ENCODE assay signal across 8 mouse cellular contexts in genomic region chr10:122802218-122802617, GRCm38 (mm10).
DNase-seq lines count a peak whose midpoint lies in the region; ATAC-seq and TF ChIP-seq lines count a peak whose summit lies in the region.

No protein-coding gene starts in this region.

- DNase-seq in heart, adult 8-10 months (ENCODE audit: low spot score), result no peak
- peak; percentile 62 for DNase-seq in MN1 (ENCODE audit: low spot score)
- DNase-seq in heart, postnatal 14 days, result peak; percentile 16 to 21
- peak; percentile 36 to 37 for DNase-seq in lung, postnatal 4 days
- DNase-seq in cerebellum, postnatal 36 days, result no peak
- DNase-seq in layer of hippocampus, adult 9-10 months (ENCODE audit: low spot score), result no peak
- no peak for DNase-seq in cerebellum, adult 2 months

- H3K4me3 ChIP-seq in heart, embryonic 14.5 days (ENCODE audit: control insufficient read depth in 1 of 2, insufficient read depth in 1 of 2, low read depth in 1 of 2, low read length in 2 of 2), result peak overlapping the region; percentile 24 to 29
- H3K4me3 ChIP-seq in cerebellum, adult 2 months (replicated peaks; ENCODE audit: insufficient read depth, low read depth, low read length), result no peak overlapping the region

- TF ChIP-seq POLR2A in cerebellum, adult 2 months (IDR thresholded peaks at IDR 0.05; ENCODE audit: borderline replicate concordance, insufficient read depth, low read length), result no peak

- H3K9ac ChIP-seq in heart, embryonic 14.5 days (ENCODE audit: low read length), result peak overlapping the region; percentile 60

- ATAC-seq in heart, embryonic 14.5 days (ENCODE audit: insufficient number of reproducible peaks, insufficient read depth, low FRiP score, low read depth), result no peak; the same call in 1 of the 2 replicates

- H3K27me3 ChIP-seq in heart, embryonic 14.5 days (ENCODE audit: control insufficient read depth, insufficient read depth, low read length), result no peaks in the 10 kb centered on the region
- no peaks in the 10 kb centered on the region for H3K27me3 ChIP-seq in cerebellum, adult 2 months (ENCODE audit: control insufficient read depth, insufficient read depth, low read length)

- H3K36me3 ChIP-seq in heart, embryonic 14.5 days (ENCODE audit: control insufficient read depth, insufficient read depth, low read length), result no peaks in the 10 kb centered on the region

- H3K9me3 ChIP-seq in heart, embryonic 14.5 days (ENCODE audit: control insufficient read depth, low read length), result 0 out of 2 replicates have a peak, but pooled peaks cover 3% of the 10 kb centered on the region

- no peak overlapping the region for H3K27ac ChIP-seq in heart, embryonic 14.5 days (replicated peaks in 1 of 2; ENCODE audit: control insufficient read depth in 1 of 2, insufficient read depth in 1 of 2, low read depth in 2 of 2, low read length in 2 of 2)
- no peak overlapping the region for H3K27ac ChIP-seq in cerebellum, adult 2 months (ENCODE audit: insufficient read depth, low read length)

- H3K4me2 ChIP-seq in heart, embryonic 14.5 days (ENCODE audit: low read length), result peak overlapping the region; percentile 68

- no peak for TF ChIP-seq CTCF in cerebellum, adult 2 months (IDR thresholded peaks at IDR 0.05; ENCODE audit: borderline replicate concordance, insufficient read depth, low read depth, low read length)

- intact Hi-C loops in heart, postnatal 14 days (cut with DNase I), result loop anchor here (5.0 kb wide), 2 partner anchors 250 to 290 kb away; no protein-coding TSS in a partner anchor

- 18% methylated on average over 30 of the region's 30 CpGs for WGBS in heart, embryonic 14.5 days
- WGBS in cerebellum, adult 2 months, result 51% methylated on average over 30 of the region's 30 CpGs

- H3K4me1 ChIP-seq in heart, embryonic 14.5 days (ENCODE audit: control insufficient read depth in 2 of 2, insufficient read depth in 2 of 2, low read length in 2 of 2), result peaks cover 3 to 7% of the 10 kb centered on the region in 2 experiments; a peak in 3 of 4 replicates
- H3K4me1 ChIP-seq in cerebellum, adult 2 months (ENCODE audit: control insufficient read depth, insufficient read depth, low read length), result no peaks in the 10 kb centered on the region

Comparison
In these comparisons a context has a peak if more than half of its experiments do, and no peak if none do; other contexts are left out.
1. DNase-seq: peak in MN1 (single experiment), heart, postnatal 14 days (2 of 2) and lung, postnatal 4 days (2 of 2); none in heart, adult 8-10 months (single experiment), cerebellum, postnatal 36 days (0 of 2), layer of hippocampus, adult 9-10 months (single experiment) and cerebellum, adult 2 months (0 of 2).